Mouse (Mus musculus): ENCODE measurements around the gene Stx8.

Gene Stx8

DNA sequence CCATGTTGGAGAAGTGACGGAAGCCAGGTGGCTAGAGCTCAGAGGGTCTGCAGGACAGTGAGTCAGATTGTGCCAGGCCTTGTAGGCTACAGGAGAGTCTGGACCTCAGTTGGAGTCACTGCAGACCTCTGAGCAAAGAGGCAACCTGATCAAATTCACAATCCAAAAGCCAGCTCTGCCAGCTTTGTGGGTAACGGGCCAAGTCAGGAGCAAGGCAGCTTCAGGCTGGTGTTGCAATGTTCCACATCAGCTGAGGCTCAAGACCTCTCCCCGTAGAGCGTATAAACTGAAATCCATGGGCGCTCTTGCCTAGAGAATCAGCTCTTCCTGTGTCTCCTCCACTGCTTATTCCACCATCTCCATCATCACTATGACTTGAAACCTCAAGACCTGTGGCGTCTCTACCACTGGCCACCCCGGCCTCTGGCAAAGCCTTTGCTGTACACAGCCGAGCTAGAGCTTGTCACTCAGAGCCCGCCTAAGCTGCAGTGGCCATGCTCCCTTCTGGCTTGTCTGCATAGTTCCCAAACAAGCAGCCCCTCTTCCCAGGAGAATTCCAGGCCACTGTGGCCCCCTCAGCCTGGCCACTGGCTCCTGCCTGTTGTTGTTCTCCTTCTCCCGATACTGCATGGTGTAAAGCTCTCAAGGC lies 235.9 kb downstream of the Stx8 start:
- no peak for DNase-seq

DNA sequence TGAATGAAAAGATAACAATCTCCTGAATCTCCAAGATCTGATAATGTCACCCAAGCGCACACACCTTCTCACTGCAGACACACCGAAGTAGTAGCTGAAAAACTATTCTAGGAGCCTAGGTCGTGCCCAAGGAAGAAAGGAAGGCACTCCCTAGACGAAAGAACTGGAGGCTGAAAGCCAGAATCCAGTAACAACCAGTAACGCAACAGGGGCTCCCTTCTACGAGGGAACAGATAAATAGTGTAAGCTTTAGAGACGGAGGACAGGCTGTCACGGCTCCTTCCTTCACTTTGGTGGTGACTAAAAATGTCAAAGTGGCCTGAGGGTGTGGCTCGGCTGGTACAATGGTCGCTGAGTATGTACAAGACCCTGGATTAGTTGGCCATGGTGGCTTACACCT lies 236.6 kb downstream of the Stx8 start:
- DNase-seq, result no peak

- DNase-seq, result no peak
Observed at GRCm38 (mm10) chr11:68203658-68204315, 237.8 kb downstream of the Stx8 start.

- DNase-seq, result no peak
Observed at GRCm38 (mm10) chr11:68204407-68204806, 238.4 kb downstream of the Stx8 start.

DNA sequence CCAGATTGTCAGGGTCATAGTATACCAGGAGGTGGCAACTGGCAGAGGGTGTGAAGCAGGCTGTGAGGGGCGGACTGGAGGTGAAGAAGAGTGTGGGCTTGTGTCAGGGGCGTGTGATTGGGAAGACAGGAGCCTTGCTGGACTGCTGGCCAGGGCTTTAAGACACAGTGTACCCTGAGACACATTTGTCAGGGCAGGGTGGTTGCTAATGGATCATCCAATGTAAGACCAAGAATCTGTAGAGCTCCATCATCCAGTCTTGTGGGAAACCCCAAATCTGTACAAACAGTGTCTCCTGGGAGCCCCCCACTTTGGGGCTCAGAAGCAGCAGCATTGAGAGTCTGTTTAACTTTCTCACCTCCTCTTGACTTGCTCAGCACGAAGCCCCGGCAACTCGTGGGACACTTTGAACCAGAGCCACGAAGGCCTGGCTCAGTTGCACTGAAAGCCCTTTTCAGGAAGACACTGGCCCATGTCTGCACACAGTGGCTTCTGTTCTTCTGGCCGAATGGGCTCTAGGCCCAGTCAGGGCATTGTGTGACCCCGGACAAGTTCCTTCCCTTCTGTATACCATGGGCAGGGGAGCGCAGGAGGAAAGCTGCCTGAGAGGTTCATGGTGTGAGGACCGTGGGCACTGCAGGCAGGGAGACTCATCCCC lies 239.7 kb downstream of the Stx8 start:
- no peak for DNase-seq

DNA sequence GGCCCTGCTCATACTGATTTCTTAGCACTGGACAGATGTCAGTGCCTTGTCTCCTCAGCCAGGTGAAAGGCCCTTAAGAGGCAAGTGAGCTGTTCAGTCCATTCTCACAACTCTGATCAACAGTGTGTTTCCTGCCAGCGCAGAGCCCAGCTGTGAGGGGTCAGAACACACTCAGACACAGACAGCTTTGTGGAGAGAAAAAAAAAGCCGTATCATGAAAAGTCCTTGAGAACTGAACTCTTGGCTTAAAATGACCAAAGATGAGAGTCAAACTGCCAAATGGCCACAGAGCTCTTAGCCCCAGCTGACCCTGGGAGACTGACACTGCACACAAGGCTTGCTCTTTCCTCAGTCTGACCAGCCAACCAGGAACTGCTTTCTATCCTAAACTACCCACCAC lies 242.0 kb downstream of the Stx8 start:
- DNase-seq, result no peak

DNA sequence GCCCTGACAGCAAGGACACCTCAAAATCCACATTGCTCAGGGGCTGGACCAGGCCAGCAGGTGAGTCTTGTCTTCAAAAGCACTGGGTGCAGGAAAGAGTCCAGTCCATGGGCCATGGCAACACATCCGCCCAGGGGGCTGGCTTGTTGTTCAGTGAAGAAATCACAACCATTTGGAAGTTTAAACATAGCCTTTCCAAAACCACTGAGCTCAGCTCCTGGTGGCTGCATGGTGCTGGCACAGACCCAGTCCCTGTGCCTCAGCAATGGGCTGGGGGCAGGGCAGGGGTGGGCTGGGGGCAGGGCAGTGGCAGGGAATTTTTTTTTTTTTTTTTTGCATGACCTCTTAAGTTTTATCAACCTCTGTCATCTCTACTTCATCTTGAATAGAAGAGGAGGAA lies 242.6 kb downstream of the Stx8 start:
- DNase-seq, result no peak

GRCm38 (mm10) chr11:68209506-68209905 lies 243.5 kb downstream of the Stx8 start:
- no peak for DNase-seq

- no peak for DNase-seq
Observed at GRCm38 (mm10) chr11:68210714-68211113, 244.7 kb downstream of the Stx8 start.

DNA sequence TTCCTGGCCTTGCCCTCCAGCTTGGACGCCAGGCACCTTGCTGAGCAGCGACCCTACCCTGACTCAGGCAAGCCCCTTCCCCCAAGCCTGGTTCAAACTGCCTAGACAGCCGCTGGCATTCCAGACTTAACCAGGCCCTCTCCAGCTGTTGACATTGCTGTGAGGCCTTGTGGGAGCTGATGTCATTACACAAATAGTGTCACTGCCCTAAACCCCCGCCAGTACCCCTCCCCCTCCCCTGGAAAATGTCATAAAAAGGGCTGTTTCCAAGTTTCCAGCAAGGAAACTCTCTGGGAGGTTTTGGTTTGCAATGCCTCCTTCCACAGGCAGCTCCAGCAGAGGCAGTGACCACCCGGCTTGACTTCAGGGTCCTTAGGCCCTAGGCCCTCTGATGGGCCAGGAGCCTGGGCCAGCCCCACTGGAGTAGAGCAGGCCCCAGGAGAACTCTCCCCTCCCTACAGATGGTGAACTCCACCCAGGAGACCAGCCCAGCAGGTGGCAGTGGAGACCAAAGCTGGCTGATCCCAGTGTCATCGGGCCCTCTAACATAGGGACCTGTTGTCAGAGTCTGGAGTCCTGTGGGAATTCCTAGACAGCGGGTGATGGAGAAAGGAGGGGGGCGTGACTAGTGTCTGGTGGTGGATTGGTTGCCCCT lies 246.1 kb downstream of the Stx8 start:
- DNase-seq, result peak in 1 of 2 experiments; percentile 53

- DNase-seq, result no peak
Observed at GRCm38 (mm10) chr11:68213896-68214295, 247.9 kb downstream of the Stx8 start.

DNA sequence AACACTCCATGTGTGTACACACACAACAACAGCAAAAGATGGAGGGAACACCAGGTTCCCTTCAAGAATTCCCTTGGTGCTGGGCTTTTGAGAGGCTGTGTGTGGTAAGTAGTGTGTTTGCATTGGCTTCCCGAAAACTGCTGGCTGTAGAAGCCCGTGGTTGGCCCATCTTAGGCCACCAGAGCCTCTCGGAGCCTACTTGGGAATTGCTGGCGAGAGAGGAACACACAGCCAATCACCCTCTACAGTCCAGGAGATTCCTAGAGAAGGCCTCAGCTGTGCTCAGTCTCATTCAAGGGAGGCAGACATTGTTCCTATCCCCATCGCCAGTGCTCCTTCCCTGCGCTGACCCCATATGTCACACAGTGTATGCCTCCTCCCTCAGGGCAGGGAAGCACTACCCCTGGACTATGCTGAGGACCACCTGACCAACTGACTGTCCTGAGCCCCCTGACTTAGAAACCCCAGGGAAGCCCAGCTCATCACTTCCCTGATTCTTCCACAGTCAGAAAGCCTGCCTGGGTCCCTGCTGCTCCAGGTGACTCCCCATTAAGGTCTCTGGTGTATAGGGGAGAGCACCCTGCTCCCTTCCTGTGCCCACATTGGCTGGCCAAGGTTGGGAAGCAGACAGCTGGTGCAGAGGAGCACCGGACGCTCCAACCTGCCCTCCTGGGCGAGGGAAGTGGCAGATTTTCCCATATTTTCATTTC lies 248.7 kb downstream of the Stx8 start:
- DNase-seq, result no peak

- peak in 1 of 2 experiments; percentile 38 for DNase-seq
Observed at GRCm38 (mm10) chr11:68215206-68215912, 249.4 kb downstream of the Stx8 start.

GRCm38 (mm10) chr11:68216041-68216440 lies 250.0 kb downstream of the Stx8 start:
- no peak for DNase-seq

DNA sequence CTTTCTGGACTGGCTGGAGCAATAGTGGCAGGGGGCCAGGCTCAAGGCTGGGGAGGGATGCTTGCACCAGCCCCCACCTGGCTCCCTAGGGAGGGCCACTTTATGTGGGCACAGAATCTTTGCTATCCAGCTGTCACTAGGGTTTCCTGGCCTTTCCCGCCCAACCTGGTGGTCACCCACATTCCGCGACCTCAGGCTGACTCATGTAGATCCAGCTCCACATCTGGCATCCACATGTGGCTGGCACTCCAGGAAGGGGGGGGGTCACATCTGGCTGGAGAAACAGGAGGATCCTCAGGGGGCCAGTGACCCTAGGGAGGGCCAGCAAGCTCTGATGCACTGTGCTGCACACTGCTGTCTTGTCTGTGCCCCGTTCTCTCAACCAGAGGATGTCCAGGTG lies 254.7 kb downstream of the Stx8 start:
- no peak for DNase-seq

DNA sequence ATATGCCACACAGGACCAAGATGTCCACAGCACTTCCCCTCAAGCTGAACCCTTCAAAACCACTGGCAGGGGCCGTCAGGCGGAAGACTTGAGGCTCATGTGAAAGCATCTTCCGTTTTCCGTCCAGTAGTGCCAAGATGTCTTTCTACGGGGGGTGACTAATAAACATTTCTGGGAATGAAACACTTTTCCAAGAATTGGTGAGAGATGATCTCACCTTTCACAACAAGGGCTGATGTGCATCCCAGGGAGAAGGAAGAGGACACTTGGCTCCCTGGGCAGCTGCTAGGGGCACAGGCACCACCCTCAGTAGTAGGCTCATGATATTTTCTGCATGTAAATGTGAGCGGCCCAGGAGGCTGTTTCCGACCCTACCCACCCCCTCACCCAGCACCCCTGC lies 256.2 kb downstream of the Stx8 start:
- no peak for DNase-seq

- DNase-seq, result no peak
Observed at GRCm38 (mm10) chr11:68223143-68223542, 257.1 kb downstream of the Stx8 start.

GRCm38 (mm10) chr11:68226654-68227057 lies 260.7 kb downstream of the Stx8 start:
- DNase-seq, result no peak

DNA sequence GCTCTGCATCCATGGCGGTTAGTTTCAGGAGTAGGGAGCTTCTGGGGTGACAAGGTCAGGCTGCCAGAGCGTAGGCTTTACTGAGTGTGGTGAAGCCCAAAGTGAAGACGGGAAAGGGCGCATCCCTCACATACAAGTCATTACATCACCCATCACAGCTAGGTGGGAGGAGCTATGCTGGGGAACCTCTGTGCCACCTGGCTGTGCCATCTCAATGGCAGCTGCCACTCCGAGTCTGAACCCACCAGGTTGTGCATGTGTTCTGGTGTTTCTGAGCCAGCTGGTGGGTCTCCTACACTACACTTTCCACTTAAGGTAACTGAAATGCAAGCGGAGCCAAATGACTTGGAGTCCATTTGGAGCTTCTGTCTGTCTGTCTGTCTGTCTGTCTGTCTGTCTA lies 261.8 kb downstream of the Stx8 start:
- DNase-seq, result no peak

GRCm38 (mm10) chr11:68228941-68229665 lies 263.1 kb downstream of the Stx8 start:
- no peak for DNase-seq

DNA sequence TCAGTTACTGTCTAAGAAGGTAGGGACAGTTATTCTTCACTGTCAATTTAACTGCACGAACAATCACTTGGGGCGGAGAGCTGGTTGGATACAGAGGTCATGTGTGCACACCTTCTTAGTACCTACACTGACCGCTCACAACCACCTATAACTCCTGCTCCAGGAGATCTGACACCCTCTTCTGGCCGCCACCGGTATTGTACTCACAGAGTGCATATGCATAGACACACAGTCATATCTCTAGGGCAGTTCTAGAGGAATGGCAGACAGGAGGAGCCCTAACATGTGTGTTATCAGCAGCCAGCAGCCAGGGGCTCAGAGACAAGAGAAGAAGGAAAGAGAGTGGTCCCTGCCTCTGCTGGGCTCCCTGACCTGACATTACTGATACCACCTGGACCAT lies 265.6 kb downstream of the Stx8 start:
- peak in 1 of 2 experiments; percentile 60 for DNase-seq

Data from cerebellum, postnatal 14 days (tissue).